Mouse (Mus musculus) layer of hippocampus, postnatal 10 days (tissue): ENCODE data around the gene Vmn1r103. TPM values are rescaled to one million over a fixed set of nuclear protein-coding genes. Genes with fewer than 3 reads are reported as not detected.
"Not testable (repeated sequence)": the region's sequence is repeated elsewhere in the genome, so short reads cannot be mapped to it uniquely, and the experiment has no call there.

Experiments used
- DNase-seq, 2 experiments: peaks; one replicate each; pipeline ENCODE4 v3.0.0; 2021; ENCODE audit warnings: low spot score in 2 of 2
- long read RNA-seq: library from polyadenylated mRNA; stranded (forward); transcript quantifications from one replicate; pipeline ENCODE4 v2.0.0, GENCODE M21; 2023
- total RNA-seq, 2 experiments: library from RNA; stranded (reverse); gene quantifications; 2 replicates each; pipeline ENCODE4 v1.2.3; 2021

Vmn1r103 gene
- not detected for total RNA-seq
- long read RNA-seq, result 0 reads

GRCm38 (mm10) chr7:20510434-20510833, at the start of gene Vmn1r103:
Gene Vmn1r103 (minus strand): TSS chr7:20510534.
- not testable (repeated sequence) for DNase-seq

- DNase-seq, result not testable (repeated sequence)
Observed at GRCm38 (mm10) chr7:20545657-20546056, 35.3 kb upstream of the Vmn1r103 start, which contains the start of gene Gm5726. Gene Gm5726 (minus strand): TSS chr7:20545757.

GRCm38 (mm10) chr7:20533537-20533936, 23.2 kb upstream of the Vmn1r103 start, which contains the start of gene Vmn1r104:
Gene Vmn1r104 (plus strand): TSS chr7:20533837.
- not testable (repeated sequence) for DNase-seq

- DNase-seq, result not testable (repeated sequence)
Observed at GRCm38 (mm10) chr7:20474825-20475224, 35.5 kb downstream of the Vmn1r103 start, which contains the start of gene Gm10670. Gene Gm10670 (minus strand): TSS chr7:20474925.

Other genes starting within 250 kb of the Vmn1r103 start
- gene Gm5890, start 247.7 kb downstream of the Vmn1r103 start, total RNA-seq, result not detected
- not detected for gene Gm4133, start 176.5 kb downstream of the Vmn1r103 start, total RNA-seq
- gene Gm5728, start 135.1 kb downstream of the Vmn1r103 start, total RNA-seq, result not detected
- not detected for gene Vmn1r100, start 92.6 kb downstream of the Vmn1r103 start, total RNA-seq
- gene Vmn1r101, start 67.9 kb downstream of the Vmn1r103 start, total RNA-seq, result not detected
- not detected for gene Gm10670, start 35.6 kb downstream of the Vmn1r103 start, total RNA-seq
- not detected for gene Vmn1r104, start 23.3 kb upstream of the Vmn1r103 start, total RNA-seq
- gene Gm5726, start 35.2 kb upstream of the Vmn1r103 start, total RNA-seq, result not detected
- not detected for gene Gm4141, start 65.7 kb upstream of the Vmn1r103 start, total RNA-seq
- gene Gm4513, start 88.5 kb upstream of the Vmn1r103 start, total RNA-seq, result not detected
- not detected for gene Vmn1r107, start 158.4 kb upstream of the Vmn1r103 start, total RNA-seq
- not detected for gene Vmn1r111, start 192.7 kb upstream of the Vmn1r103 start, total RNA-seq
- gene Gm10668, start 220.1 kb upstream of the Vmn1r103 start, total RNA-seq, result not detected